Mouse (Mus musculus): ENCODE results near the gene Gm21860.
"Not testable (repeated sequence)": the region's sequence is repeated elsewhere in the genome, so short reads cannot be mapped to it uniquely, and the experiment has no call there.

Gm21860 gene

GRCm38 (mm10) chrY:90731593-90731955 lies 23.0 kb downstream of the Gm21860 start:
- not testable (repeated sequence) for DNase-seq

- peak in 1 of 2 experiments; percentile 38 for DNase-seq
Observed at GRCm38 (mm10) chrY:90730908-90731592, 23.6 kb downstream of the Gm21860 start.

- DNase-seq: not testable (repeated sequence)
Observed at GRCm38 (mm10) chrY:90729816-90730303, 24.8 kb downstream of the Gm21860 start.

GRCm38 (mm10) chrY:90728905-90729256 lies 25.7 kb downstream of the Gm21860 start:
- DNase-seq: not testable (repeated sequence)

GRCm38 (mm10) chrY:90728251-90728904 lies 26.2 kb downstream of the Gm21860 start:
- DNase-seq: not testable (repeated sequence)

GRCm38 (mm10) chrY:90727121-90727908 lies 27.3 kb downstream of the Gm21860 start:
- DNase-seq: not testable (repeated sequence)

GRCm38 (mm10) chrY:90725701-90726451 lies 28.7 kb downstream of the Gm21860 start:
- not testable (repeated sequence) for DNase-seq

GRCm38 (mm10) chrY:90725166-90725565 lies 29.5 kb downstream of the Gm21860 start:
- not testable (repeated sequence) for DNase-seq

GRCm38 (mm10) chrY:90724014-90724709 lies 30.5 kb downstream of the Gm21860 start:
- peak in 1 of 2 experiments; percentile 24 for DNase-seq

- not testable (repeated sequence) for DNase-seq
Observed at GRCm38 (mm10) chrY:90723336-90723987, 31.2 kb downstream of the Gm21860 start.

GRCm38 (mm10) chrY:90720505-90720904 lies 34.1 kb downstream of the Gm21860 start:
- peak in 1 of 2 experiments; percentile 46 for DNase-seq

- DNase-seq: not testable (repeated sequence)
Observed at GRCm38 (mm10) chrY:90719403-90720232, 35.0 kb downstream of the Gm21860 start.

- DNase-seq: peak; percentile 29 to 51
Observed at GRCm38 (mm10) chrY:90718583-90719402, 35.8 kb downstream of the Gm21860 start.

- DNase-seq: not testable (repeated sequence)
Observed at GRCm38 (mm10) chrY:90718021-90718420, 36.6 kb downstream of the Gm21860 start.

GRCm38 (mm10) chrY:90717496-90717895 lies 37.1 kb downstream of the Gm21860 start:
- DNase-seq: not testable (repeated sequence)
